Mouse (Mus musculus): ENCODE results near the gene Cd247. TPM values are rescaled to one million over a fixed set of nuclear protein-coding genes. Genes with fewer than 3 reads are reported as not detected.

The Cd247 gene
- total and polyA plus RNA-seq, 2 experiments from 2014 or later: 0.41 TPM; not detected in 1

- ATAC-seq (ENCODE audit: insufficient read depth, low read depth) (no peak), DNase-seq (ENCODE audit: low spot score) (no peak)
- TF ChIP-seq CTCF (IDR thresholded peaks at IDR 0.05; ENCODE audit: low read depth) (no peak), EP300 (IDR thresholded peaks at IDR 0.05; ENCODE audit: low read depth) (no peak)
- 41% methylated on average over 17 of the region's 17 CpGs for WGBS
- Histone ChIP-seq H3K4me2 (ENCODE audit: low read depth, low read length) (peak overlapping the region; percentile 4; the same call in 1 of the 2 replicates), H3K9me3 (replicated peaks; ENCODE audit: control insufficient read depth, low read length) (no peaks in the 10 kb centered on the region), H3K9ac (replicated peaks; ENCODE audit: low read depth, low read length) (no peak overlapping the region), H3K27me3 (ENCODE audit: control insufficient read depth, insufficient read depth, low read length) (0 out of 2 replicates have a peak, but pooled peaks cover 4% of the 10 kb centered on the region), H3K4me3 (ENCODE audit: low read depth, low read length) (no peak overlapping the region), H3K27ac (ENCODE audit: low read depth) (no peak overlapping the region), H3K4me1 (ENCODE audit: control insufficient read depth, insufficient read depth) (peaks cover 24% of the 10 kb centered on the region), H3K36me3 (replicated peaks; ENCODE audit: control insufficient read depth, insufficient read depth, low read length) (no peaks in the 10 kb centered on the region)
These were observed 45.6 kb downstream of the Cd247 start for GRCm38 (mm10) chr1:165833910-165834632.

- H3K9ac ChIP-seq (replicated peaks; ENCODE audit: low read depth, low read length): no peak overlapping the region
- no peak overlapping the region for H3K4me3 ChIP-seq (ENCODE audit: low read depth, low read length)
- DNase-seq (ENCODE audit: low spot score) (no peak), ATAC-seq (ENCODE audit: insufficient read depth, low read depth) (no peak)
- WGBS: 64% methylated on average over 12 of the region's 12 CpGs
- peaks cover 24% of the 10 kb centered on the region for H3K4me1 ChIP-seq (ENCODE audit: control insufficient read depth, insufficient read depth)
- H3K4me2 ChIP-seq (ENCODE audit: low read depth, low read length): no peak overlapping the region; the same call in 1 of the 2 replicates
- no peaks in the 10 kb centered on the region for H3K9me3 ChIP-seq (replicated peaks; ENCODE audit: control insufficient read depth, low read length)
- H3K36me3 ChIP-seq (replicated peaks; ENCODE audit: control insufficient read depth, insufficient read depth, low read length): no peaks in the 10 kb centered on the region
- no peak overlapping the region for H3K27ac ChIP-seq (ENCODE audit: low read depth)
- H3K27me3 ChIP-seq (ENCODE audit: control insufficient read depth, insufficient read depth, low read length): 0 out of 2 replicates have a peak, but pooled peaks cover 4% of the 10 kb centered on the region
- no peak for TF ChIP-seq EP300 (IDR thresholded peaks at IDR 0.05; ENCODE audit: low read depth)
- no peak for TF ChIP-seq CTCF (IDR thresholded peaks at IDR 0.05; ENCODE audit: low read depth)
These were observed 46.1 kb downstream of the Cd247 start for GRCm38 (mm10) chr1:165834633-165834975.

GRCm38 (mm10) chr1:165836461-165836860 is 48.0 kb downstream of the Cd247 start:
- H3K27ac ChIP-seq (ENCODE audit: low read depth): no peak overlapping the region
- H3K4me2 ChIP-seq (ENCODE audit: low read depth, low read length): no peak overlapping the region; the same call in 1 of the 2 replicates
- 17% methylated on average over 6 of the region's 6 CpGs for WGBS
- peaks cover 29% of the 10 kb centered on the region for H3K4me1 ChIP-seq (ENCODE audit: control insufficient read depth, insufficient read depth)
- ATAC-seq (ENCODE audit: insufficient read depth, low read depth) (no peak), DNase-seq (ENCODE audit: low spot score) (no peak)
- no peak overlapping the region for H3K4me3 ChIP-seq (ENCODE audit: low read depth, low read length)
- H3K9ac ChIP-seq (replicated peaks; ENCODE audit: low read depth, low read length): no peak overlapping the region
- no peaks in the 10 kb centered on the region for H3K9me3 ChIP-seq (replicated peaks; ENCODE audit: control insufficient read depth, low read length)
- TF ChIP-seq CTCF (IDR thresholded peaks at IDR 0.05; ENCODE audit: low read depth) (no peak), EP300 (IDR thresholded peaks at IDR 0.05; ENCODE audit: low read depth) (no peak)
- peaks cover 8% of the 10 kb centered on the region; the same call in 1 of the 2 replicates for H3K27me3 ChIP-seq (ENCODE audit: control insufficient read depth, insufficient read depth, low read length)
- H3K36me3 ChIP-seq (replicated peaks; ENCODE audit: control insufficient read depth, insufficient read depth, low read length): no peaks in the 10 kb centered on the region

- H3K9ac ChIP-seq (replicated peaks; ENCODE audit: low read depth, low read length): no peak overlapping the region
- no peak overlapping the region for H3K4me3 ChIP-seq (ENCODE audit: low read depth, low read length)
- H3K4me2 ChIP-seq (ENCODE audit: low read depth, low read length): peak overlapping the region; percentile 1; the same call in 1 of the 2 replicates
- no peak for TF ChIP-seq EP300 (IDR thresholded peaks at IDR 0.05; ENCODE audit: low read depth)
- TF ChIP-seq CTCF (IDR thresholded peaks at IDR 0.05; ENCODE audit: low read depth): no peak
- H3K36me3 ChIP-seq (replicated peaks; ENCODE audit: control insufficient read depth, insufficient read depth, low read length): no peaks in the 10 kb centered on the region
- 20% methylated on average over 8 of the region's 8 CpGs for WGBS
- peaks cover 8% of the 10 kb centered on the region; the same call in 1 of the 2 replicates for H3K27me3 ChIP-seq (ENCODE audit: control insufficient read depth, insufficient read depth, low read length)
- DNase-seq (ENCODE audit: low spot score) (no peak), ATAC-seq (ENCODE audit: insufficient read depth, low read depth) (no peak)
- H3K27ac ChIP-seq (ENCODE audit: low read depth): peak overlapping the region; percentile 68
- no peaks in the 10 kb centered on the region for H3K9me3 ChIP-seq (replicated peaks; ENCODE audit: control insufficient read depth, low read length)
- peaks cover 29% of the 10 kb centered on the region for H3K4me1 ChIP-seq (ENCODE audit: control insufficient read depth, insufficient read depth)
These were observed 49.1 kb downstream of the Cd247 start for GRCm38 (mm10) chr1:165837546-165837945.

GRCm38 (mm10) chr1:165839201-165839600 is 50.7 kb downstream of the Cd247 start:
- H3K4me2 ChIP-seq (ENCODE audit: low read depth, low read length): no peak overlapping the region

More at GRCm38 (mm10) chr1:165839201-165839600, 50.7 kb downstream of the Cd247 start:
- no peak overlapping the region for H3K27ac ChIP-seq (ENCODE audit: low read depth)
- peaks cover 29% of the 10 kb centered on the region for H3K4me1 ChIP-seq (ENCODE audit: control insufficient read depth, insufficient read depth)
- TF ChIP-seq EP300 (IDR thresholded peaks at IDR 0.05; ENCODE audit: low read depth) (no peak), CTCF (IDR thresholded peaks at IDR 0.05; ENCODE audit: low read depth) (no peak)
- ATAC-seq (ENCODE audit: insufficient read depth, low read depth) (no peak), DNase-seq (ENCODE audit: low spot score) (no peak)
- no peaks in the 10 kb centered on the region for H3K9me3 ChIP-seq (replicated peaks; ENCODE audit: control insufficient read depth, low read length)
- 71% methylated on average over 4 of the region's 4 CpGs for WGBS
- no peak overlapping the region for H3K4me3 ChIP-seq (ENCODE audit: low read depth, low read length)
- no peak overlapping the region for H3K9ac ChIP-seq (replicated peaks; ENCODE audit: low read depth, low read length)
- no peaks in the 10 kb centered on the region for H3K36me3 ChIP-seq (replicated peaks; ENCODE audit: control insufficient read depth, insufficient read depth, low read length)
- peaks cover 4% of the 10 kb centered on the region; the same call in 1 of the 2 replicates for H3K27me3 ChIP-seq (ENCODE audit: control insufficient read depth, insufficient read depth, low read length)

All from heart, postnatal 0 days (tissue).